Mouse (Mus musculus) hindbrain, embryonic 12.5 days (tissue): ENCODE results near the gene Rln3. TPM values are rescaled to one million over a fixed set of nuclear protein-coding genes. Genes with fewer than 3 reads are reported as not detected.
"Not testable (repeated sequence)": the region's sequence is repeated elsewhere in the genome, so short reads cannot be mapped to it uniquely, and the experiment has no call there.

Experiments
- ATAC-seq: fragments of 200-750 bp; cut with Nextera tagmentation; 2 replicates; pipeline ENCODE4 v1.8.0; 2017; ENCODE audit warnings: moderate TSS enrichment; ENCODE audit not compliant: low FRiP score
- H3K27ac ChIP-seq: fragments of 300-500 bp; sonication (generic); 2 replicates; pipeline ENCODE4 v1.5.1; 2016; ENCODE audit warnings: mild to moderate bottlenecking
- H3K27me3 ChIP-seq: fragments of 300-500 bp; sonication (generic); 2 replicates; pipeline ENCODE4 v1.6.1; 2016; ENCODE audit warnings: mild to moderate bottlenecking
- H3K36me3 ChIP-seq: fragments of 300-500 bp; sonication (generic); 2 replicates; pipeline ENCODE4 v1.6.1; 2016; ENCODE audit warnings: mild to moderate bottlenecking
- H3K4me1 ChIP-seq: fragments of 300-500 bp; sonication (generic); 2 replicates; pipeline ENCODE4 v1.6.1; 2016
- H3K4me2 ChIP-seq: fragments of 300-500 bp; sonication (generic); replicated peaks from 2 replicates; pipeline ENCODE4 v1.6.1; 2016; ENCODE audit warnings: mild to moderate bottlenecking
- H3K4me3 ChIP-seq: fragments of 300-500 bp; sonication (generic); 2 replicates; pipeline ENCODE4 v1.5.1; 2016; ENCODE audit warnings: mild to moderate bottlenecking
- H3K9ac ChIP-seq: fragments of 300-500 bp; sonication (generic); 2 replicates; pipeline ENCODE4 v1.6.1; 2016; ENCODE audit warnings: mild to moderate bottlenecking, moderate library complexity
- H3K9me3 ChIP-seq: fragments of 300-500 bp; sonication (generic); replicated peaks from 2 replicates; pipeline ENCODE4 v1.6.1; 2016; ENCODE audit warnings: mild to moderate bottlenecking
- WGBS: fragments of 180-500 bp; shearing (Covaris S2); methylation state at CpG from one replicate; pipeline ENCODE4 v1.1.7; 2016; 5-methylcytosine and 5-hydroxymethylcytosine counted together
- polyA plus RNA-seq: library from polyadenylated mRNA; unstranded; fragments of >200 nt; fragmentation: Nextera tagmentation; extraction: Ambion mirVana; gene quantifications from 2 replicates; pipeline ENCODE4 v1.2.1, GENCODE M21; 2016

Rln3 gene
- polyA plus RNA-seq, 1 experiment from 2014 or later = not detected

DNA sequence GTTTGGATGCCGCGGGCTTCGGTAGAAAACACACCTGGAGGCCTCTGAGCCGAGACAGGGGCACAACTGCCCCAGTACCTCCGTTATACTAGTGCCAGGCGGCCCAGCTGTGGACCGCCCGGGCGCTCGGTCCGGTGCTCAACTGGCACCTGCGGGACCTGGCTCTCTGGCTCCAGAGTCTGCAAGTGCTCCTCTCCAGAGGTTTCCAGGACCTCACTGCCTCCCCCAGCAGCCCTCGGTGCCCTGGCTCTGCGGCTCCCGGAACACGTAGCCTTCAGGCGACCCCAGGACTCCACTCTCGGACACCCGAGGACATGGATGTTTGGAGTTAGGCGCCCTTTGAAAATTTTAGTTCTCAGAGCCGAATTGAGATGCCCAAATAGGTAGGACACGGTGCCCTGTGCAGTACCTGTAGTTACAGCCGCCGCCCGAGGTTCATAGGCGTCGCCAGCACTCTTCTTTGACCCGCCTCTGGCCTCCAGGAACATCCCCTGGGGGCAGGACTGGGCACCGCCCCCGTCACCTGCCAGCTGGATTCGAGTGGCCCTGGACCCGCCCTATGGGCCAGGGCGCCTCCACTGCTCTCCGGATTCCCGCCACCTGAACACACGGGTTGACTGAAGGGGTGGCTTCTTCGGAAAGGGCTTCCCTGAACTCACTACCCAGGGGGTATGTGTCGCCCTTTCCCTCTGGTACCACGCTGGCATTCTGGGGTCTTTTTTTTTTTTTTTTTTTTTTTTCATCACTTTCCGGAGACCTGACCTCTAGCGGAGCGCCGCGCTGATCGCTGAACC lies 32.9 kb downstream of the Rln3 start, which contains the start of gene 2210011C24Rik:
Gene 2210011C24Rik, minus strand, starts transcription at position 467 of the 794 bp plus-strand sequence.
- peak within 1 kb of the TSS; percentile 95 for H3K4me2 ChIP-seq
- H3K27me3 ChIP-seq = peaks cover 50% of the 10 kb centered on the region
- WGBS = under 1% methylated on average over 45 of the region's 45 CpGs
- H3K9ac ChIP-seq = peak within 1 kb of the TSS; percentile 60
- peak; percentile 38; the same call in 1 of the 2 replicates for ATAC-seq
- no peaks in the 10 kb centered on the region for H3K36me3 ChIP-seq
- peak within 1 kb of the TSS; percentile 48 for H3K4me3 ChIP-seq
- H3K9me3 ChIP-seq = no peaks in the 10 kb centered on the region
- H3K27ac ChIP-seq = no peak within 1 kb of the TSS
- peaks cover 23% of the 10 kb centered on the region for H3K4me1 ChIP-seq

DNA sequence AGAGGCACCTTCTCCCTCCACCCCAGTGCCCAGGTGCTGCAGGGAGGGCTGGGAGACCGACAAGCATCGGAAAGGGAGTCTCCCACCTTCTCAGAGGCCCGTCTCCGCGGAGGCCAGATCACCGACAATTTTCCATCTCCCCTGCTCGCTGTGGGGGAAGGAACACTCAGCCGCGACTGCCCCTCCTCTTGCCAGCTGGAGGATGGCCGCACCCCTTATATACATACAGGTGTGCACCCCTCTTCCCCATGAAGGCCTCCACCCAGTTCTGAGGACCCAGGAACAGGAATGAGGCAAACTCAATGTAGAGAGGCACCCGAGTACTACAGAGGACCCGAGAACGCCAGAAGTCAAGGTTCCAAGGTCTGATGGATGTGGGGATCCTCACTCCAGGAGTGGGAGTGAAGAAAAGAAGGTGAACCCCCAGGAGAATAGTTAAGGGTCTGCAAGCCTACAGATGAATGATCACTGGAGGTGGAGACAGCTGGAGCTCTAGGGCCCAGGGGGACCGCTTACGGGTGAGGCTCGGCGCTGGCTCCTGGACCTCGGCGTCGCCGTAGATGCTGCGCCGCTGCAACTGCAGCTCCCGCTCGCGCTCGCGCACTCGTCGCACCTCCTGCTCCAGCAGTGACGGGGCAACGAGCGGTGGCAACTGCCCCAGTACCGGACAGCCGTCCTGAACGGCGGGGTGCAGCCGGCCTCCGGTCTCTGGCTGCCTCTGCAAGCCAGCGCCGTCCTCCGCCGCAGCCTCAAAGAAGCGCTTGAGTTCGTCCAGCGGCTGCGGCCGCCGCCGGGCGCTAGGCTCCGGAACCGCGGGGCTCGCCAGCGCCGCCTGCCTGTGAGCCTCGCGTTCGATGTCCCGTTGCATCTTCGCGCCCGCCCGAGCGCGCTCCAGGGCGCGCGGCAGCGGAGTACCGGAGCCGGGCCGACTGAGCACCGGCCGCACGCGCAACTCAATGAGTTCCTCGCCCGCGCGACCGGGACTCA lies 33.9 kb downstream of the Rln3 start:
- Histone ChIP-seq H3K27me3 (peaks cover 50% of the 10 kb centered on the region), H3K9ac (peak overlapping the region; percentile 60), H3K4me2 (peak overlapping the region; percentile 95), H3K4me1 (peaks cover 23% of the 10 kb centered on the region), H3K4me3 (peak overlapping the region; percentile 48), H3K27ac (no peak overlapping the region), H3K36me3 (no peaks in the 10 kb centered on the region), H3K9me3 (no peaks in the 10 kb centered on the region)
- ATAC-seq = peak; percentile 56
- 2% methylated on average over 66 of the region's 83 CpGs for WGBS

DNA sequence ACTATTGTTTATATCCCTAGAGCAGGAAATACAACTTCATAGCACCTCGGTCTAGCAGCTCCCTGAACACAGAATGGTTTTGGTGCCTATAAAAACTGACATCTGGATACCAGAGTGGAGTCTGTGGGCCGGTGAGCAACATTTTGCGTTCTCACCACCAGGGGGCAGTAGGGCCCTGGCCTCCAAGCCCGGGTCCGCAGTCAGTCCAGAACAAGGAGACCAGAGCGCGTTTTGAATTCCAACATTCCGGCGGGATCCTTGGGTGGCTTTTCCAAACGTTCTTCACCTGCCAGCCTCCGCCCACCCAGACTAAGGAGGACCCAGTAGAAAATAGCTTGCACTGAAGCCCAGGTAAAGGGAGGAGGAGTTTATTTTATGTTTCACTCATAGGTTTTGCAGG lies 34.9 kb downstream of the Rln3 start:
- Histone ChIP-seq H3K4me2 (no peak overlapping the region), H3K36me3 (no peaks in the 10 kb centered on the region), H3K27ac (no peak overlapping the region), H3K4me3 (no peak overlapping the region), H3K27me3 (peaks cover 49% of the 10 kb centered on the region), H3K9ac (no peak overlapping the region), H3K9me3 (no peaks in the 10 kb centered on the region), H3K4me1 (peaks cover 27% of the 10 kb centered on the region)
- 1% methylated on average over 11 of the region's 11 CpGs for WGBS
- ATAC-seq = no peak

DNA sequence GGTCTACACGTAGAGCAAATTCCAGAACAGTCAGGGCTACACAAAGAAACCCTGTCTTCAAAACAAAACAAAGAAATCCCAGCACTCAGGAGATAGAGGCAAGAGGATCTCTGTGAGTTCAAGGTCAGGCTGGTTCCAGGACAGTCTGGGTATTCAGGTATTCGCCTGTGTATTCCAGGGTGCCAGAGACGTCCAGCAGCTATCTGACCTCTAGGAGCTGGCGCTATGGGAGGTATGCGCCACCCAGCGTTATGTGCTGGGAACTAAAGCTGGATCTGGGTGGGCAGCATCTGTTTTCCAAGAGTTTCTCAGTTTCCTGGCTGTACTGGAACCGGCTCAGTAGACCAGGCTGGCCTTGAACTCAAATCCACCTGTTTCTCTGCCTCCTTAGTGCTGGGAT lies 36.4 kb downstream of the Rln3 start:
- no peak overlapping the region for H3K4me2 ChIP-seq
- H3K27me3 ChIP-seq = peaks cover 41% of the 10 kb centered on the region
- WGBS = 23% methylated on average over 7 of the region's 7 CpGs
- ATAC-seq = no peak
- no peak overlapping the region for H3K4me3 ChIP-seq
- H3K36me3 ChIP-seq = no peaks in the 10 kb centered on the region
- H3K4me1 ChIP-seq = peaks cover 33% of the 10 kb centered on the region
- no peak overlapping the region for H3K9ac ChIP-seq
- no peak overlapping the region for H3K27ac ChIP-seq
- no peaks in the 10 kb centered on the region for H3K9me3 ChIP-seq

DNA sequence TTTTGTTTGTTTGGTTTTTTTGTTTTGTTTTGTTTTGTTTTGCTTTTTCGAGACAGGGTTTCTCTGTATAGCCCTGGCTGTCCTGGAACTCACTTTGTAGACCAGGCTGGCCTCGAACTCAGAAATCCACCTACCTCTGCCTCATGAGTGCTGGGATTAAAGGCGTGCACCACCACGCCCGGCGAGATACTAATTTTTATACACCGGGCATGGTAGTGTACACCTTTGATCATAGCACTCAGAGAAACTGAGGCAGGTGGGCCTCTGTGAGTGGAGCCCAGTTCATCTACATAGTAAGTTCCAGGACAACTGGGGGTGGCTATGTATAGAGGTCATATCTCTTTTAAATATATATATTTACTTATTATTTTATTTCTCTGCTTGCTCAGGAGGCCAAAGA lies 39.3 kb downstream of the Rln3 start:
- H3K4me2 ChIP-seq, H3K9ac ChIP-seq, H3K27ac ChIP-seq, ATAC-seq, H3K4me3 ChIP-seq, H3K9me3 ChIP-seq: not testable (repeated sequence)
- Histone ChIP-seq H3K27me3 (peaks cover 33% of the 10 kb centered on the region), H3K4me1 (peaks cover 28% of the 10 kb centered on the region), H3K36me3 (0 out of 2 replicates have a peak, but pooled peaks cover 11% of the 10 kb centered on the region)
- WGBS = 91% methylated on average over 7 of the region's 7 CpGs

DNA sequence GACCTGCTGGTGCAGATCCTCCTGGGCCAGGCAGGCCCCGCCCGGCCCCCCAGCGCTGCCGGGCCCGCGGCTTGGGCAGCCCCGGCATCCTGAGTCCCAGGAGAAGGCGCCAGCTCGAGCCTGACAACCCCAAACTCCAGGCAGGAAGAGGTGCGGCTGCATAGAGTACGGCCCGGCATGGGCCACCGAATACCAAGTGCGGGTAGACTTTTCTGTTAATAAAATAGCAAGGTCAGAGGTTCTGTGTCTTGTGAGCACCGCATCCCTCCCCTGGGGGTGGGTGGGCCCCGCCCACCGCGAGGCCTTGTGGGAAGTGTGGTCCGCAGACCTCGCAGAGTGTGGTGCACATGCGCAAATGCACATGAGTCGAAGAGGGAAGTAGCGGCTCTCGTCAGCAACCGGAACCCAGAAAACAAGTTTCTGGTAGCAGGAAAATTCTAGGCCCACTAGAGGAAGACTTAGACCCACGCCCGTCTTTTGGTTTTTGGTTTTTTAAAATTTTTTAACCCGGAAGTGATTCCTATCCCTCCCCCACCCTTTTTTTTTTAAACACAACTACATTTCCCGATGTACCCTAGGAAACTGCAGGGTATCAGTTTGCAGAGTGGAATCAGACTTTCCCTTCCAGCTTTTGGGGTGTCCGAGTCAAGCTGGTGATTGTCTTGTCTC lies 40.1 kb downstream of the Rln3 start:
- H3K27ac ChIP-seq = peak overlapping the region; percentile 71
- ATAC-seq = peak; percentile 83

DNA sequence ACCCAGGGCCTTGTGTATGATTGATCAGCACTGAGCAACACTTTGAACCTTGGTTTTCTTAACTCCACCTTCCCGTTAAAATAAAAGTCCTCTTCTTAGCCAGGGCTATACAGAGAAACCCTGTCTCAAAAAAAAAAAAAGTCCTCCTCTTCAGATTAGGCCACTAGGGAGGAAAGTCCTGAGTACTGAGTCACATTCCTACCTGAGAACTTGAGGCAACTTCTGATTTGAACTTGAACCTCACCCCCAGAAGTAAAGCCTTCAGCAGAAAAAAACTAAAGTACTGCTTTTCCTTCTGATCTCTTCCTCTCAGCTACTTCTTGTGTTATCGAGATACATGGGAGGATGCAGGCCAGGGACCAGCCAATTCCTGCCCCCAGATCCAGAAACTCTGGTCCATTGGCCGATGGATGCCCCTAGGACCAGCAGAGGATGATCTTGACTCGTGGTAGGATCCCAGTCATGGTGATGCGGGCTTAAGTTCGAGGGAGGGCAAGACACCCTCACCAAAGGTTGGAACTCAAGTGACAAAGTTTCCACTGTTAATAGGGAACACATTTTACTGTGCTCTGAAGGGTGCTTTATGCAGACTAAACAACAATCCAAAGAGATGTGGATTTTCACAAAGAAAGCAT lies 41.1 kb downstream of the Rln3 start:
- no peak for ATAC-seq
- H3K9ac ChIP-seq = no peak overlapping the region

More for the DNA sequence above, 40.1 kb downstream of the Rln3 start:
- 1% methylated on average over 30 of the region's 30 CpGs for WGBS
- Histone ChIP-seq H3K4me3 (peak overlapping the region; percentile 53), H3K4me2 (peak overlapping the region; percentile 79), H3K36me3 (0 out of 2 replicates have a peak, but pooled peaks cover 20% of the 10 kb centered on the region), H3K4me1 (peaks cover 27% of the 10 kb centered on the region), H3K9me3 (no peaks in the 10 kb centered on the region), H3K9ac (peak overlapping the region; percentile 72), H3K27me3 (peaks cover 34% of the 10 kb centered on the region)

DNA sequence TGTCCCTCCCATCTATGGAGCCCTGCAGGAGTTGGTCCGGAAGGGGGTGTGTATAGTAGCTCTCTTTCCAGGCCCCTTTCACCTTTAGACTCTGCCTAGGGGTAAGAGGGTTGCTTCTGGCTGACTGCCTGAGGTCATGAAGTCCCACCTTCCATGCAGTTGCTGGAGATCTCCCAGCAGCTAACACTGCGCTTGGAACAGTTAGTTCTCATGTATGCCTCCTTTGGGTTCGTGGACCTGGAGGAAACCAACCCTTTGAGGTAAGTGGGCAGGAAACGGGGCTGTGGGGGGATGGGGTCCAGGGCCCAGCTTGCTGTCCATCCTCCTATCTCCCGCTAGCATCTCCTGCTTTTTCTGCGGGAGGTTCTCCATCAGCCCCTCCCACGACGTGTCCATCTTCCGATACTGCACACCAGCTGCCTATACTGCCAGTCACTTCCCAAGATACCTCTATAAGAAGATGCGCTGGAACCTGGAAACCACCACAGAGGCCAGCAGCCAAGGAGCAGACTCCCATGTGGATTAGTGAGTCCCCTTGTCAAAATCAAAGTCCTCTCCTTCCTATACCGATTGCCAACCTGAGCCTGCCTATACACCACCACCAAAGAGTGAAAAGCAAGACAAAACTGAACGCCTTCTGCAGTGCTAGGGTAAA lies 41.7 kb downstream of the Rln3 start:
- no peak overlapping the region for H3K4me3 ChIP-seq
- peaks cover 40% of the 10 kb centered on the region for H3K4me1 ChIP-seq
- H3K9me3 ChIP-seq = no peaks in the 10 kb centered on the region
- 0 out of 2 replicates have a peak, but pooled peaks cover 24% of the 10 kb centered on the region for H3K36me3 ChIP-seq
- no peak for ATAC-seq
- H3K27ac ChIP-seq = no peak overlapping the region
- peaks cover 33% of the 10 kb centered on the region for H3K27me3 ChIP-seq
- H3K9ac ChIP-seq = no peak overlapping the region
- 54% methylated on average over 12 of the region's 12 CpGs for WGBS
- H3K4me2 ChIP-seq = no peak overlapping the region

More for the DNA sequence above, 41.1 kb downstream of the Rln3 start:
- WGBS = 79% methylated on average over 6 of the region's 6 CpGs
- peak overlapping the region; percentile 53; the same call in 1 of the 2 replicates for H3K4me3 ChIP-seq
- no peaks in the 10 kb centered on the region for H3K9me3 ChIP-seq
- peaks cover 36% of the 10 kb centered on the region for H3K4me1 ChIP-seq
- 0 out of 2 replicates have a peak, but pooled peaks cover 24% of the 10 kb centered on the region for H3K36me3 ChIP-seq
- H3K27ac ChIP-seq = no peak overlapping the region
- peak overlapping the region; percentile 79 for H3K4me2 ChIP-seq
- peaks cover 35% of the 10 kb centered on the region for H3K27me3 ChIP-seq

DNA sequence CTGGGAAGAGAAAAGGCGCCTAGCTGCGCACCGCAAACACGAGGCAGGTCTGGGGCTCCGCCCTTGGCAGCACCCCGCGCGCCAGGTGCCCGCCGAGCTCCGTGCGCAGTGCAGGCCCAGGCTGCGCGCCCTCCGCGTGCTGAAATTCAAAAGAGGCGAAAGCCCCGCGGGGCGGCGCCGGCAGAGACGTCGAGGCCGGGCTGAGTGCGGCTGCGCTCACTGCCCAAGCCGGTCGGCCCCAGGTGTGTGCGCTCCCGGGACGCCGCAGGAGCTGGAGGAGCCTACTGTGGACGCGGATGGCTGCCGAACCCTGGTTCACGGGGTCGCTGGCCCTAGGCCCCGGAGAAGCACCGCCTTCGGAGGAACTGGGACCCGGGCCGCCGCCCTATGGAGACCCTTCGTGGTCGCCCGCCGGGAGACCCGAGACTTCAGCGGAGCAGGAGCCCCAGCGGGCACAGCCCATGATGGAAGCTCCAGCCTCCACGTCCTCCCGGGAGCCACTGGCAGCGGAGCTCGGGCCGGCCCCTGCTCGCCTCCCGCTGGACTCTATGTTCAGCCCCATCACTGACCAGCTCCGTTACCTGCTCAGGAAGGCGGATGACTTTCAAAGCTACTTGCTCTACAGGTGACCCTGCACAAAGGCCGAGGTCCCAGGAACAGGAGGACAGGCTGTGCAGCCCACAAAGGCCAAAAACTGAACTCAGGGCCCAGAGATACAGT lies 43.4 kb downstream of the Rln3 start, which contains the start of gene 1700067K01Rik:
Gene 1700067K01Rik, plus strand, starts transcription at position 222 of the 720 bp plus-strand sequence.
- Histone ChIP-seq H3K4me3 (peak within 1 kb of the TSS; percentile 16; the same call in 1 of the 2 replicates), H3K27ac (no peak within 1 kb of the TSS)

DNA sequence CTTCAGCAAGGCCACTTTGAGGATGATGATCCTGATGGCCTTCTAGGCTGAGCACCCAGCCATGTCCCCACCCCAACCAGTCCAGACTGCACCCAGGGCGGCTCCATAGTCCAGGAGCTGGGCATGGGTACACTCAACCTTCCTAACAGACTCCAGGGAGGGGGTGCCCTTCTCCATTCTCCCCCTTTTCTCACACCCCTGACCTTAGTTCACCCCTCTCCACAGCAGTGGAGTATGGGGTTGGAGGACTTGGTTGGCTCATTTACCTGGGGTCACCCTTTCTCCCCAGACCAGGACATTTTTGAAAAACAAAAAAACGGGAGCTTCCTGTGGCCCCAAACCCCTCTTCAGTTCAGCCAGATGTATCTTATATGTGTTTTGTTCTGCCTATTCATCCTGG lies 45.0 kb downstream of the Rln3 start:
- Histone ChIP-seq H3K4me1 (peaks cover 46% of the 10 kb centered on the region), H3K36me3 (peaks cover 27% of the 10 kb centered on the region; the same call in 1 of the 2 replicates), H3K9ac (no peak overlapping the region), H3K27ac (no peak overlapping the region), H3K27me3 (peaks cover 33% of the 10 kb centered on the region), H3K4me2 (no peak overlapping the region), H3K9me3 (no peaks in the 10 kb centered on the region), H3K4me3 (0 out of 2 replicates have a peak overlapping the region, but pooled peaks have one; percentile 86)
- no peak for ATAC-seq
- 92% methylated on average over 2 of the region's 2 CpGs for WGBS

More for the DNA sequence above, 43.4 kb downstream of the Rln3 start, which contains the start of gene 1700067K01Rik:
- H3K4me2 ChIP-seq = peak within 1 kb of the TSS; percentile 44
- H3K27me3 ChIP-seq = peaks cover 33% of the 10 kb centered on the region
- no peaks in the 10 kb centered on the region for H3K9me3 ChIP-seq
- H3K4me1 ChIP-seq = peaks cover 43% of the 10 kb centered on the region
- H3K36me3 ChIP-seq = 0 out of 2 replicates have a peak, but pooled peaks cover 24% of the 10 kb centered on the region
- WGBS = 21% methylated on average over 61 of the region's 61 CpGs
- H3K9ac ChIP-seq = peak within 1 kb of the TSS; percentile 32; the same call in 1 of the 2 replicates
- ATAC-seq = no peak
